Comparison of ENCODE assay signal across 15 mouse cellular contexts in genomic region chr6:125363021-125363420, GRCm38 (mm10). TPM values are rescaled to one million over a fixed set of nuclear protein-coding genes. Genes with fewer than 3 reads are reported as not detected.
DNase-seq lines count a peak whose midpoint lies in the region; ATAC-seq and TF ChIP-seq lines count a peak whose summit lies in the region.
"Had no signal": no experiment of that assay in that cellular context is flagged by ENCODE, and none has a peak within 500 bp of the region (broad histone marks: within the 10 kb centered on the region; RNA-seq: fewer than 3 reads in every experiment).

No protein-coding gene starts in this region.

- no peaks in the 10 kb centered on the region for H3K36me3 ChIP-seq in forebrain, postnatal 0 days (ENCODE audit: insufficient read depth)
- H3K36me3 ChIP-seq in liver, embryonic 12.5 days = peaks cover 39% of the 10 kb centered on the region
- H3K36me3 ChIP-seq in stomach, embryonic 15.5 days = peaks cover 19% of the 10 kb centered on the region

- no peak for TF ChIP-seq CTCF in forebrain, postnatal 0 days (IDR thresholded peaks at IDR 0.05; ENCODE audit: low read depth)

- ATAC-seq in forebrain, postnatal 0 days = no peak
- no peak for ATAC-seq in liver, embryonic 12.5 days
- ATAC-seq in stomach, embryonic 15.5 days (ENCODE audit: insufficient read depth, low FRiP score, low read depth) = no peak
- ATAC-seq in frontal cortex, adult (ENCODE audit: low TSS enrichment) = no peak

- H3K27me3 ChIP-seq in forebrain, postnatal 0 days (ENCODE audit: insufficient read depth, low read length) = peaks cover 19% of the 10 kb centered on the region
- peaks cover 13% of the 10 kb centered on the region; the same call in 1 of the 2 replicates for H3K27me3 ChIP-seq in liver, embryonic 12.5 days (replicated peaks)
- no peaks in the 10 kb centered on the region for H3K27me3 ChIP-seq in stomach, embryonic 15.5 days (replicated peaks)

- H3K9me3 ChIP-seq in forebrain, postnatal 0 days (ENCODE audit: low read length) = no peaks in the 10 kb centered on the region
- no peaks in the 10 kb centered on the region for H3K9me3 ChIP-seq in liver, embryonic 12.5 days (replicated peaks)
- no peaks in the 10 kb centered on the region for H3K9me3 ChIP-seq in stomach, embryonic 15.5 days

- H3K4me2 ChIP-seq in forebrain, postnatal 0 days (ENCODE audit: low read depth) = peak overlapping the region; percentile 30
- H3K4me2 ChIP-seq in liver, embryonic 12.5 days = peak overlapping the region; percentile 40
- H3K4me2 ChIP-seq in stomach, embryonic 15.5 days = peak overlapping the region; percentile 38

- H3K4me3 ChIP-seq in forebrain, postnatal 0 days (ENCODE audit: low read depth, low read length) = no peak overlapping the region
- H3K4me3 ChIP-seq in liver, embryonic 12.5 days = no peak overlapping the region
- H3K4me3 ChIP-seq in stomach, embryonic 15.5 days (replicated peaks) = no peak overlapping the region

- no peak overlapping the region for H3K9ac ChIP-seq in forebrain, postnatal 0 days
- H3K9ac ChIP-seq in liver, embryonic 12.5 days = no peak overlapping the region; the same call in 1 of the 2 replicates
- no peak overlapping the region for H3K9ac ChIP-seq in stomach, embryonic 15.5 days

- peak; percentile 31 for DNase-seq in kidney, postnatal 10 days
- no peak for DNase-seq in kidney, adult 8-10 months
- DNase-seq in forebrain, postnatal 0 days = no peak
- DNase-seq in thymus, adult 18-20 months = no peak
- DNase-seq in right cerebral cortex, postnatal 14 days = no peak
- DNase-seq: adrenal gland, postnatal 25 days; cerebellum, postnatal 36 days; gastrocnemius, postnatal 36 days; thymus, postnatal 4 days had no signal

- H3K27ac ChIP-seq in forebrain, postnatal 0 days (ENCODE audit: low read depth, low read length) = no peak overlapping the region
- H3K27ac ChIP-seq in liver, embryonic 12.5 days = no peak overlapping the region
- H3K27ac ChIP-seq in stomach, embryonic 15.5 days = no peak overlapping the region
- H3K27ac ChIP-seq: macrophage had no signal

- WGBS in forebrain, postnatal 0 days = 23% methylated on average over 15 of the region's 15 CpGs
- WGBS in liver, embryonic 12.5 days (ENCODE audit: insufficient replicate concordance) = 43% methylated on average over 15 of the region's 15 CpGs
- 36% methylated on average over 15 of the region's 15 CpGs for WGBS in stomach, embryonic 15.5 days

- no peaks in the 10 kb centered on the region; the same call in 1 of the 2 replicates for H3K4me1 ChIP-seq in forebrain, postnatal 0 days (ENCODE audit: insufficient read depth)
- H3K4me1 ChIP-seq in liver, embryonic 12.5 days = peaks cover 21% of the 10 kb centered on the region
- H3K4me1 ChIP-seq in stomach, embryonic 15.5 days = peaks cover 31% of the 10 kb centered on the region

RNA-seq across cellular contexts. Expression of gene Tnfrsf1a, which starts 13.9 kb away (rescaled TPM):
- total RNA-seq in forebrain, postnatal 0 days (2014; rRNA removed) = 6.8 and 12.1 TPM in 2 replicates
- 13.2 and 13.6 TPM in 2 replicates for polyA plus RNA-seq in forebrain, postnatal 0 days (2015; fragmentation: Nextera tagmentation; extraction: Ambion mirVana)
- polyA plus RNA-seq in liver, embryonic 12.5 days (2016; fragmentation: Nextera tagmentation; extraction: Ambion mirVana) = 23.0 and 23.4 TPM in 2 replicates
- polyA plus RNA-seq in stomach, embryonic 15.5 days (2015; fragmentation: Nextera tagmentation; extraction: Ambion mirVana) = 67.6 and 69.5 TPM in 2 replicates

RNA-seq across cellular contexts. Expression of gene Plekhg6, which starts 17.6 kb away (rescaled TPM):
- 0.15 and 1.00 TPM in 2 replicates for total RNA-seq in forebrain, postnatal 0 days (2014; rRNA removed)
- polyA plus RNA-seq in forebrain, postnatal 0 days (2015; fragmentation: Nextera tagmentation; extraction: Ambion mirVana) = 0.16 TPM in 2 replicates
- polyA plus RNA-seq in liver, embryonic 12.5 days (2016; fragmentation: Nextera tagmentation; extraction: Ambion mirVana) = 0.37 and 0.39 TPM in 2 replicates
- 3.1 and 3.9 TPM in 2 replicates for polyA plus RNA-seq in stomach, embryonic 15.5 days (2015; fragmentation: Nextera tagmentation; extraction: Ambion mirVana)
- total RNA-seq: gastrocnemius, postnatal 36 days; layer of hippocampus, postnatal 14 days; MEL had no signal
- polyA plus RNA-seq: macrophage had no signal

RNA-seq across cellular contexts. Expression of gene Scnn1a, which starts 42.6 kb away (rescaled TPM):
- 0.67 and 1.2 TPM in 2 replicates for total RNA-seq in forebrain, postnatal 0 days (2014; rRNA removed)
- 1.0 and 1.5 TPM in 2 replicates for polyA plus RNA-seq in forebrain, postnatal 0 days (2015; fragmentation: Nextera tagmentation; extraction: Ambion mirVana)
- polyA plus RNA-seq in liver, embryonic 12.5 days (2016; fragmentation: Nextera tagmentation; extraction: Ambion mirVana) = 0.23 and 0.50 TPM in 2 replicates
- 3.1 and 3.8 TPM in 2 replicates for polyA plus RNA-seq in stomach, embryonic 15.5 days (2015; fragmentation: Nextera tagmentation; extraction: Ambion mirVana)
- total RNA-seq: MEL had no signal

RNA-seq across cellular contexts. Expression of gene Ltbr, which starts 49.3 kb away (rescaled TPM):
- 14.9 and 19.9 TPM in 2 replicates for total RNA-seq in forebrain, postnatal 0 days (2014; rRNA removed)
- 11.4 and 14.8 TPM in 2 replicates for polyA plus RNA-seq in forebrain, postnatal 0 days (2015; fragmentation: Nextera tagmentation; extraction: Ambion mirVana)
- polyA plus RNA-seq in liver, embryonic 12.5 days (2016; fragmentation: Nextera tagmentation; extraction: Ambion mirVana) = 19.2 and 22.9 TPM in 2 replicates
- polyA plus RNA-seq in stomach, embryonic 15.5 days (2015; fragmentation: Nextera tagmentation; extraction: Ambion mirVana) = 62.7 and 64.5 TPM in 2 replicates
